Mouse (Mus musculus) heart, adult 2 months (tissue): ENCODE measurements at regions not wholly inside any gene's neighbourhood (a gene's known extent, or its start where the extent isn't known, plus 50 kb on each side); places are given as distances from the start of the nearest gene placed in this dataset.

ENCODE experiments used
- CTCF ChIP-seq: fragments of 200-600 bp; IDR thresholded peaks from 2 replicates; pipeline ENCODE4 v1.8.1; 2022; ENCODE audit warnings: antibody characterized with exemption, mild to moderate bottlenecking, moderate library complexity
- POLR2A ChIP-seq: fragments of 200-500 bp; IDR thresholded peaks from 2 replicates; pipeline ENCODE4 v1.6.1; 2011; ENCODE audit warnings: mild to moderate bottlenecking, low read depth, low read length, control low read depth; ENCODE audit not compliant: insufficient read depth

GRCm38 (mm10) chr2:93119001-93119400, 68.3 kb upstream of the Trp53i11 start:
- TF ChIP-seq POLR2A, result no peak
- TF ChIP-seq CTCF, result no peak
